Mouse (Mus musculus): Measurements from ENCODE around the gene Hes7. TPM values are rescaled to one million over a fixed set of nuclear protein-coding genes. Genes with fewer than 3 reads are reported as not detected.

The Hes7 gene
- total RNA-seq (2021) = under 1 TPM; 0.18 to 0.36 TPM
- long read RNA-seq, experiment 1 = 0 reads
- long read RNA-seq, experiment 2 = 0 reads

- peak; percentile 33 for DNase-seq
Measured at GRCm38 (mm10) chr11:69120221-69121000, at the start of gene Hes7. Gene Hes7 (plus strand): TSS chr11:69120404.

- peak; percentile 94 for DNase-seq
Measured at GRCm38 (mm10) chr11:69070590-69071222, 49.5 kb upstream of the Hes7 start, which contains the start of gene Tmem107. Gene Tmem107 (plus strand): TSS chr11:69070806.

DNA sequence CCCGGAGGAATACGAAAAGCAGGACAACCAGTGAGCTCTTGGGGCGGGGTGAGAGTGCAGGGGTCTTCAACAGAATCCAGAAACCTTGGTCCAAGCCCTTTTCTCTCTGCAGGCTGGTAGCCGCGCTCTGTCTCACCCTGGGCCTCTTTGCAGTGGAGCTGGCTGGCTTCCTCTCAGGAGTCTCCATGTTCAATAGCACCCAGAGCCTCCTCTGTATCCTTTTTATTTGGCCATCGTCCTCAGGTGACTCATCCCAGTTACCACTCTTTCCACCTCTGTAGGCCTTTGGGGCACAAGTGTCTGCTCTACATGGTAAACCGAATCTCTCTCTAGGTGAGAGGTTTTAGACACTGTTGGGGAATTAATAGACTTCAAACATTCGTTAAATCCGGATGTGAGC is 48.9 kb upstream of the Hes7 start:
- no peak for DNase-seq

DNA sequence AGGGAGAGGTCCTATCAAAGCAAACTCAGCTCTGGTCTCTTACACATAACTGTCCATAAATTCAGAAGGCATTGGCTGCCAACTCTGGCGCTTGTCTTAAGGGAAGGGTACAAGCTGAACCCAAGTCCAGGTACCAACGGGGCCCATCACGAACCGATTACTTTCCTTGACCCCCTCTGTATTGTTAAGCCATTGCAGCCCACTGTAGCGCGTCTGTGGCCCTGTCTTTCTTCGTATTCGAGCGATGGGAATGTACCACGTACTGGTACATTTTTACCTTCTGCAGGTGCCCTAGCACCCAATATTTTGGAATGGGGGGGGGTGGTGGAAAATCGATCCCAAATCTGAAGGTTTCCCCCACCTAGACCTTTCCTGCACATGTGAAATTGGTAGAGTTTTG is 48.0 kb upstream of the Hes7 start:
- no peak for DNase-seq

GRCm38 (mm10) chr11:69072666-69073064 is 47.5 kb upstream of the Hes7 start:
- DNase-seq = no peak

DNA sequence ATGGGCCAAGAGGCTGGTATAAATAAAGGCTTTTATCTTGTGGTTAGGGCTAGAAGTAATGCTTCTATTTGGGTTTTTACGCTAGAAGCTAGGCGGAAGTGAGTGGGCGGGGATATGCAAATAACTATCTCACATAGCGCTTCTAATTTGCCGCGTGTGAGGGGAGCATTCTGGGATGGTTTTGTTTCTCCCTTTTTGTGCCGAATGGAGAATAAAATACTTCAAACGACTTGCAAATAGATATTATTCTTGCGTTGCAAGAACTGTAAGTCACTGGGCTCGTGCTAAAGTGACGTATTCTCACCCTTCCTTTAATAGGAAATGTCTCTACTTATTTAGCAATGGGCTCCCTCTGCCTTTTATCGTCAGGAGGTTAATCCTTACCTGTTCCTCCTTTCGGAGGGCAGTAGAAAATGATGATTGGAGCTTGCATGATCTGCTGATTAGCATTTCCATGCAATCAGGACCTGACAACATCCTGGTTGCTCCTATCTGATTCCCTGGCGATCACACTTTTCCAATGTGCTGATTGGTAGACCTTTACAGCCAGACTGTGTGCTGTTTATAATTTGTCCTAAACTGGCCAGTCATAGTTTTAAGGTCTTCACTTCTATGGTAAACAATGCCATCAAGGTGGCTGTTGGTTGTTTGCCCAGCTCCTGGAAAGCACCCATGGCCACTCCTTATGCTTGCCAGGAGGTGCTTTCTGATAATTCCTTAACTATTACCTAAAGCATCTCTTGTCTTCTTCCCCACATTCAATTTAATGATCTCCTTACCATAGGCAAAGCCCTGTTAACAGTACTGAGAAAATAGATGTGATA is 46.9 kb upstream of the Hes7 start:
- DNase-seq = peak; percentile 84

- DNase-seq = peak; percentile 6
Measured at GRCm38 (mm10) chr11:69073951-69074775, 46.0 kb upstream of the Hes7 start.

- peak; percentile 3 for DNase-seq
Measured at GRCm38 (mm10) chr11:69074776-69075069, 45.5 kb upstream of the Hes7 start.

DNA sequence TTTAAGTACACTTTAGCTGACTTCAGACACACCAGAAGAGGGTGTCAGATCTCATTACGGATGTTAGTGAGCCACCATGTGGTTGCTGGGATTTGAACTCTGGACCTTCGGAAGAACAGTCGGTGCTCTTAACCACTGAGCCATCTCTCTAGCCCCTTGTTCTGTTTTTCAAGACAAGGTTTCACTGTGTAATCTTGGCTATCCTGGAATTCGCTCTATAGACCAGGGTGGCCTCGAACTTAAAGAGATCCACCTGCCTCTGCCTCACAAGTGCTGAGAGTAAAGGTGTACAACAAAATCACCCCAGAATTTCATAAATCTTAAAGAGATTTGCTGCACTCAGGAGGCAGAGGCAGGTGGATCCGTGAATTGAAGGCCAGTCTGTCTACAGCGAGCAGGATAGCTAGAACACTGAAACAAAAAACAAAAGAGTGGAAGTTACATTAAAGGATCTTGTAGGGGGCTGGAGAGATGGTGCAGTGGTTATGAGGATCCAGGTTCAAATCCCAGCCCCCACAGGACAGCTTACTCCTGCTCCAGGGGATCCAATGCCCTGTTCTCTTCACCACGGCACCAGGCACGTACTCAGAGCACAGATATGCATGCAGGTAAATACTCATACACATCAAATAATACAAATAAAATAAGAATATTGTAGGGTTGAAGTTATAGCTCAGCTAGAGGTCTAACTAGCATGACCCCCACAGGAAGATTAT is 44.3 kb upstream of the Hes7 start:
- DNase-seq = no peak

DNA sequence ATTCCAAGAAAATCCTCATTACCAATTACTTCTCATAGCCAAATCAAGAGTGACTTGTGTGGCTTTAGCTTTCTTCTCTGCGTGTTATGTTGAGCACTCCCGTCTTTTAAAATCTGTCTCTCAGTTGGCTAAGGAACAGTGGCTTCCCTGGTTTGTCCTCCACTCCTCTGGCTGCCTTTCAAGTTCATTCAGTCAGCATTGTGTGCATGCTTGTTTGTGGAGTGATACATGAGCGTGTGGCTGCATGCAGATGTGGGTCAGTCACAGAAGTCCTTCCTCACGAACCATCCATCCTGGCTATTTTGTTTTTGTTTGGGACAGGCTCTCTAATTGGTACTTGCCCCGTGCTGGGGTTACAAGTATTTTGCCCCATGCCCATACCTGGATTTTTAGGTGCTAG is 43.6 kb upstream of the Hes7 start:
- DNase-seq = no peak

- no peak for DNase-seq
Measured at GRCm38 (mm10) chr11:69077316-69077715, 42.9 kb upstream of the Hes7 start.

DNA sequence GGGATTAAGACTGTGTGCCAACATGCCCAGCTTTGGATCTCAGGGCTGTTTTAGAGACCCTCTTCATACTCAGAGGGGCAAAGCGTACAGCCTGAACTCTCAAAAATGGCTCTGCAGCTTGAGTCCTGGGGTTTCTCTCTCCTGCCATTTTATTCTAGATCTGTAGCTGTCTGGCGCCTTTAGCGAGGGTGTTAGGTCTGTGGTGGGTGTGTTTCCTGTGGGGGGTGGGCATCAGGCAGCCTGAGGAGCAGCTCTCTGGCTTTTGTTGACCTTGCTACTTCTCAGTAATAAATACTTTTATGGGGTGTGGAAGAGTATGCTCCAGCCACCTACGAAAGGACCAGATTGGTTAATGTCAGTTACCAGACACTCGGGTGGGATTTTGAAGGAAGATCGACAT is 42.2 kb upstream of the Hes7 start:
- DNase-seq = no peak

- DNase-seq = no peak
Measured at GRCm38 (mm10) chr11:69078805-69079438, 41.3 kb upstream of the Hes7 start.

GRCm38 (mm10) chr11:69080102-69080854 is 39.9 kb upstream of the Hes7 start:
- DNase-seq = peak; percentile 4

DNA sequence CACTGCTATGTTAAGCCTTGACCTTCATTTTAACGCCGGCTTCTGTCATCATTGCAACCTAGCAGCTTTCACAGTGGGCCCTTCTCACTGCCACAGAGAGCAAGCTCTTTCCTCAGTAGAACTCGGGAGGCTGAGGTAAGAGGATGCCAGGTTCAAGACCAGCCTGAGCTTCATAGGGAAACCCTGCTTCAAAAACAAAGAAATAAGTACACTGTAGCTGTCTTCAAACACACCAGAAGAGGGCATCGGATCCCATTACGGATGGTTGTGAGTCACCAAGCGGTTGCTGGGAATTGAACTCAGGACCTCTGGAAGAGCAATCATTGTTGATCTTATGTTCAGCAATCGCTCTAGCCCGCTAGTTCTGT is 39.4 kb upstream of the Hes7 start:
- peak; percentile 0 for DNase-seq

- peak; percentile 1 for DNase-seq
Measured at GRCm38 (mm10) chr11:69081613-69082012, 38.6 kb upstream of the Hes7 start.

- no peak for DNase-seq
Measured at GRCm38 (mm10) chr11:69085608-69086007, 34.6 kb upstream of the Hes7 start.

DNA sequence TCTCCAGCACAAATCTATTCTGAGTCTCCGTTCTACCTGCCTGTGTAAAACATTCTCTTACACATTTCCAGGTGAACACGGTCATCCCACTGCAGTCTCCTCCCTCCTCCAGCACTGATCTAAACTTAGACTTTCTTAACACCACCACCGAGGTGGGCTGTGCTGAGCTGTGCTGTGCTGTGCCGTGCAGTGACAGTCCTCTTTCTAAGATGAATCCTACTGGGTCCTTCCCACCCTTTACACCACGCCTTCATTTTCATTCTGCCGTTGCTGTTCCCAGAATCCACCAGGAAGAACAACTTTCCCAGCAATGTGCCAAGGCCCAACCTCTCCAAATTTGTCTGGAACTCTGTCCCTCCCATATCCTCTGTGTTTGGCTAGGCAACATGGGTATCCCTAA is 33.8 kb upstream of the Hes7 start:
- no peak for DNase-seq

- peak; percentile 19 for DNase-seq
Measured at GRCm38 (mm10) chr11:69087082-69087481, 33.1 kb upstream of the Hes7 start.

DNA sequence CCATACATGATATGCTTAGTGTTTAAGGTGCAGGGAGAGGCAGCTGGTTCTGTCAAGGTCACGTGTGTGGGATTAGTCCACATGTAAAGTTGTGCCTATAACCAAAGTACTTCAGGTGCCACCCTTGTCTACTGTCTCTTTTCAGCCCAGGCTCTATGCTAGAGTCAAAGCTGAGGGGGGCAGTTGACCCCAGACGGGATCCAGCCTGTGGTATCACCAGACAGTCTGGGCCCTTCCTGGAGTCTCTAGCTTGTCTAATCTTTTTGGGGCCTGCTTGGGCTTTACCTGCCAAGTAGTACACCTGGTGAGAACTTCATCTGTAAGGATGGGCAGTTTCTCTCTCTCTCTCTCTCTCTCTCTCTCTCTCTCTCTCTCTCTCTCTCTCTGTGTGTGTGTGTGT is 32.6 kb upstream of the Hes7 start:
- DNase-seq = no peak
